Mouse (Mus musculus) stomach, embryonic 16.5 days (tissue): ENCODE data around the gene 1700028P14Rik. TPM values are rescaled to one million over a fixed set of nuclear protein-coding genes. Genes with fewer than 3 reads are reported as not detected.

Experiments used
- ATAC-seq: fragments of 200-750 bp; cut with Nextera tagmentation; 2 replicates; pipeline ENCODE4 v1.8.0; 2017; ENCODE audit warnings: moderate number of reproducible peaks, moderate TSS enrichment; ENCODE audit not compliant: insufficient read depth, low FRiP score
- H3K27ac ChIP-seq: fragments of 300-500 bp; sonication (generic); 2 replicates; pipeline ENCODE4 v1.5.1; 2014; ENCODE audit warnings: low read length
- H3K27me3 ChIP-seq: fragments of 300-500 bp; sonication (generic); 2 replicates; pipeline ENCODE4 v1.6.1; 2014; ENCODE audit warnings: low read length, control low read depth, mixed read lengths; ENCODE audit not compliant: control insufficient read depth, insufficient read depth
- H3K36me3 ChIP-seq: fragments of 300-500 bp; sonication (generic); 2 replicates; pipeline ENCODE4 v1.6.1; 2014; ENCODE audit warnings: low read length; ENCODE audit not compliant: control insufficient read depth, insufficient read depth
- H3K4me1 ChIP-seq: fragments of 300-500 bp; sonication (generic); 2 replicates; pipeline ENCODE4 v1.6.1; 2014; ENCODE audit warnings: low read length, control low read depth, mixed read lengths; ENCODE audit not compliant: control insufficient read depth, insufficient read depth
- H3K4me2 ChIP-seq: fragments of 300-500 bp; sonication (generic); 2 replicates; pipeline ENCODE4 v1.6.1; 2014; ENCODE audit warnings: low read depth, low read length, mixed read lengths
- H3K4me3 ChIP-seq: fragments of 300-500 bp; sonication (generic); replicated peaks from 2 replicates; pipeline ENCODE4 v1.5.1; 2014; ENCODE audit warnings: mild to moderate bottlenecking, low read length
- H3K9ac ChIP-seq: fragments of 300-500 bp; sonication (generic); 2 replicates; pipeline ENCODE4 v1.6.1; 2014; ENCODE audit warnings: low read length
- H3K9me3 ChIP-seq: fragments of 300-500 bp; sonication (generic); replicated peaks from 2 replicates; pipeline ENCODE4 v1.6.1; 2016; ENCODE audit warnings: low read length, control low read depth; ENCODE audit not compliant: control insufficient read depth
- WGBS: fragments of 180-500 bp; shearing (Covaris S2); extraction: QIAGEN DNeasy Blood & Tissue Kit; methylation state at CpG from one replicate; pipeline ENCODE4 v1.1.7; 2014; 5-methylcytosine and 5-hydroxymethylcytosine counted together
- polyA plus RNA-seq: library from polyadenylated mRNA; unstranded; fragments of >200 nt; fragmentation: Nextera tagmentation; extraction: Ambion mirVana; gene quantifications from 2 replicates; pipeline ENCODE4 v1.2.1, GENCODE M21; 2015

1700028P14Rik gene
- polyA plus RNA-seq, 1 experiment from 2014 or later = not detected

DNA sequence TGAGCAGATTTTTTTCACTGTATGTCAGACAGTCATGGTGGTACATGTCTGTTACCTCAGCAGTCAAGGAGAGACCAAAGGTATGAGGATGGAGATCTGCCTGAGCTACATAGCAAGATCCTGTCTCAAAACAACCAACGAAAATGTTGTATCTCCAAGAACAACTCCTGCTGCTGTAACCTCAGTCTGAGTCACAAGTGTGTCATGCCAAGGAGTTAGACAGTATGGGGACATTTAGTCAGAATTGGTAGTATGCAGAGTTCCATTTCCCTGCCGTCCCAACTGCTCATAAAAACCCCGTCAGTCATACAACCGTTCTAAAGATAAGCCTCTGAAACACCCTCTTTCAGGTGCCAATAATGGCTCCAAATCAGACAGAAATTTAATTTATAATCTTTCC is 130.8 kb downstream of the 1700028P14Rik start:
- Histone ChIP-seq H3K9ac (no peak overlapping the region), H3K27me3 (no peaks in the 10 kb centered on the region), H3K27ac (no peak overlapping the region), H3K4me2 (no peak overlapping the region), H3K4me1 (no peaks in the 10 kb centered on the region), H3K36me3 (no peaks in the 10 kb centered on the region), H3K9me3 (no peaks in the 10 kb centered on the region), H3K4me3 (no peak overlapping the region)
- WGBS = 77% methylated on average over 4 of the region's 4 CpGs
- no peak for ATAC-seq

DNA sequence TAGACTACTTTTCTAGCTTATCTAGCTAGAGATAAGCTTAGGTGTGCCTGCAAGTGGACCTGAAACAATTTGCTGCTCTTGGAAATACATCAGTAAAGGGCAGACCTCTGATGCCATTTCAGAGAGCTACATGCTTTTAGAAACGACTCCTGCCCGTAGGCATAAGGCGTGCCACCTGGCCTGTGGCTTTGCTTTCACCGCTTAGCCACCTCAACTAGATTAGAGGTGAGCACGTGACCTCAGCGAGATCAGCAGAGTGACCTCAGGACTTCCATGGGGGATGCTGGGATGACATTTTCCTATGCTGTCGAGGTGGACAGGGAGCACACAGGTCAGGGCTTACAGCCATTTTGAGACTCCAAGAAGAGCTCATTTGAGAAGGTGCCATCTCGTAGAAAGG is 131.5 kb downstream of the 1700028P14Rik start:
- Histone ChIP-seq H3K4me1 (no peaks in the 10 kb centered on the region), H3K27ac (no peak overlapping the region), H3K4me2 (no peak overlapping the region), H3K9me3 (no peaks in the 10 kb centered on the region), H3K36me3 (no peaks in the 10 kb centered on the region), H3K27me3 (no peaks in the 10 kb centered on the region), H3K9ac (no peak overlapping the region), H3K4me3 (no peak overlapping the region)
- ATAC-seq = no peak
- WGBS = 71% methylated on average over 8 of the region's 8 CpGs

DNA sequence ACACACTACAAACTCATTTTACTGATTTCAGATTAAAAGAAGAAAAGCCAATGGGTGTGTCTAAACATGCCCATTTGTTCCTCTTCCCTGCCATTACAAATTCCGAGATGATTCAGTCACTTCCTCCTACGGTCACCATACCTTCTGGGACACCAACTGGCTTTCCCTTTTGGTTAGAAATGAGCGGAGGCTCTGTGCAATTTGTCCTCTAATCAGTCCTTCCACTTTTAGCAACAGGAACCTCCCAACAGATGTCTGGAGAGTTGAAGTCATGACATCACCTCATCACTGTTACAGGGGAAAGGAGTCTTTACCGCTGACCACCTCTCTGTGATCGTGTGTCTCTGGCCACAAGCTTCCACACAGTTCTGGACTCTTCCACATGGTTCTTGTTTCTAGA is 132.0 kb downstream of the 1700028P14Rik start:
- Histone ChIP-seq H3K4me3 (no peak overlapping the region), H3K27ac (no peak overlapping the region), H3K36me3 (no peaks in the 10 kb centered on the region), H3K27me3 (no peaks in the 10 kb centered on the region), H3K9me3 (no peaks in the 10 kb centered on the region), H3K4me2 (no peak overlapping the region), H3K4me1 (no peaks in the 10 kb centered on the region), H3K9ac (no peak overlapping the region)
- WGBS = 72% methylated on average over 5 of the region's 5 CpGs
- no peak for ATAC-seq

DNA sequence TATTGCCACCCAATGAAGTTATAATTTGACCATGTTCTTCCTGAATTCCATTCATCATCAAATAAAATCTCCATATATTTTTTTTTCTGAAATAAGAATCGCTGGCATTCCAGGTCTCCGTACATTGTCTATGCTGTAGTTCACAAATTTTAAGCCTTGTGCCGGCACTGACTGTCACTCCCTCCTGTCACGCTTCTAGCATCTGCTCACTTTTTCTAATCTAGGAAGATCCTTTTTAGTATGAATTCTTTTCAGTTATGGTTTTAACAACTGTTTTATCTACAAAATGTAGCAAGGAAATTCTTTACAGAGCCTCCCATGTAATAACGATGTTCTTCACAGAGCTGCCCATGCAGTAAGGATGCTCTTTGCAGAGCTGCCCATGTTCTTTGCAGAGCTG is 134.1 kb downstream of the 1700028P14Rik start:
- WGBS = 90% methylated on average over 5 of the region's 5 CpGs
- Histone ChIP-seq H3K27me3 (no peaks in the 10 kb centered on the region), H3K4me1 (no peaks in the 10 kb centered on the region), H3K4me2 (no peak overlapping the region), H3K36me3 (no peaks in the 10 kb centered on the region), H3K4me3 (no peak overlapping the region), H3K9ac (no peak overlapping the region), H3K27ac (no peak overlapping the region), H3K9me3 (no peaks in the 10 kb centered on the region)
- ATAC-seq = no peak

DNA sequence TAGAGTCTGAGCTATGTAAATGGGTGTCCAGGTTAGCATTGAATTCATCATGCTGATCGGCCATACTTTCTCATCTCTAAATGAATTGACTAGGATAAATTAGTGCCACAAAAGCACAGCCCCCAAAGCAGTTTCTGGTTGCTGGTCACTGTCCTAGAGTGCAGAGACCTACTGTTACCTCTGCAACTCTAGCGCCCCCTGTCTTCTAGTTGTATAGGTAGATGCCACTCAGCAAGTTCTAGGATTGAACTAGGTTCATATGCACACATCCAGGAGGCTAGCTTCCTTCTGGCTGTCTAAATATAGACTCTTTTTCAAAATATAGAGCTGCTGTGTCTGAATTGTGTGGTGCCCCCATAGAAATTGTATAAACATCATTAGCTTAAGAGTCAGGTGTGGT is 141.3 kb downstream of the 1700028P14Rik start:
- no peaks in the 10 kb centered on the region for H3K27me3 ChIP-seq
- WGBS = 47% methylated on average over 2 of the region's 2 CpGs
- no peaks in the 10 kb centered on the region for H3K9me3 ChIP-seq
- H3K4me2 ChIP-seq = no peak overlapping the region
- no peaks in the 10 kb centered on the region; the same call in 1 of the 2 replicates for H3K4me1 ChIP-seq
- no peak overlapping the region for H3K4me3 ChIP-seq
- no peak overlapping the region for H3K27ac ChIP-seq
- H3K36me3 ChIP-seq = no peaks in the 10 kb centered on the region
- no peak for ATAC-seq
- no peak overlapping the region for H3K9ac ChIP-seq

Other genes starting within 250 kb of the 1700028P14Rik start
- gene Mamdc2, start 204.4 kb downstream of the 1700028P14Rik start, polyA plus RNA-seq = 4.4 and 5.4 TPM in 2 replicates
- gene Ptar1, start 34.6 kb upstream of the 1700028P14Rik start, polyA plus RNA-seq = 4.3 and 5.4 TPM in 2 replicates
- gene Apba1, start 106.1 kb upstream of the 1700028P14Rik start, polyA plus RNA-seq = 0.40 and 0.42 TPM in 2 replicates